Mouse (Mus musculus) forebrain, embryonic 14.5 days (tissue): ENCODE results near the gene Vstm4. TPM values are rescaled to one million over a fixed set of nuclear protein-coding genes. Genes with fewer than 3 reads are reported as not detected.
A peak's percentile ranks its signal among the peaks of the same experiment; 100 is the strongest.

ENCODE experiments used
- ATAC-seq: fragments of 200-750 bp; cut with Nextera tagmentation; 2 replicates; pipeline ENCODE4 v1.8.0; 2017; ENCODE audit warnings: mild to moderate bottlenecking, moderate library complexity
- DNase-seq: peaks from one replicate; pipeline ENCODE4 v3.0.0-alpha.2; 2015; ENCODE audit warnings: low spot score
- H3K27ac ChIP-seq: fragments of 300-500 bp; sonication (generic); 2 replicates; pipeline ENCODE4 v1.5.1; 2014; ENCODE audit warnings: low read depth, mild to moderate bottlenecking, control low read depth, low read length, moderate library complexity
- H3K27me3 ChIP-seq: fragments of 300-500 bp; sonication (generic); replicated peaks from 2 replicates; pipeline ENCODE4 v1.6.1; 2014; ENCODE audit warnings: low read length, control low read depth, mixed read lengths; ENCODE audit not compliant: control insufficient read depth, insufficient read depth
- H3K36me3 ChIP-seq: fragments of 300-500 bp; sonication (generic); 2 replicates; pipeline ENCODE4 v1.6.1; 2014; ENCODE audit warnings: low read length, control low read depth; ENCODE audit not compliant: control insufficient read depth, insufficient read depth
- H3K4me1 ChIP-seq: fragments of 300-500 bp; sonication (generic); 2 replicates; pipeline ENCODE4 v1.6.1; 2014; ENCODE audit warnings: antibody characterized with exemption, low read length, control low read depth; ENCODE audit not compliant: control insufficient read depth, insufficient read depth
- H3K4me2 ChIP-seq: fragments of 300-500 bp; sonication (generic); 2 replicates; pipeline ENCODE4 v1.6.1; 2014; ENCODE audit warnings: mild to moderate bottlenecking, control low read depth, low read length
- H3K4me3 ChIP-seq: fragments of 300-500 bp; sonication (generic); 2 replicates; pipeline ENCODE4 v1.5.1; 2014; ENCODE audit warnings: low read depth, low read length, control low read depth
- H3K9ac ChIP-seq: fragments of 300-500 bp; sonication (generic); 2 replicates; pipeline ENCODE4 v1.6.1; 2014; ENCODE audit warnings: mild to moderate bottlenecking, low read length, control low read depth, moderate library complexity
- H3K9me3 ChIP-seq: fragments of 300-500 bp; sonication (generic); replicated peaks from 2 replicates; pipeline ENCODE4 v1.6.1; 2016; ENCODE audit warnings: low read length, control low read depth, mixed read lengths; ENCODE audit not compliant: control insufficient read depth
- WGBS: fragments of 180-500 bp; shearing (Covaris S2); extraction: QIAGEN DNeasy Blood & Tissue Kit; methylation state at CpG from one replicate; pipeline ENCODE4 v1.1.7; 2014; 5-methylcytosine and 5-hydroxymethylcytosine counted together
- polyA plus RNA-seq: library from polyadenylated mRNA; unstranded; fragments of >200 nt; fragmentation: Nextera tagmentation; extraction: Ambion mirVana; gene quantifications from 2 replicates; pipeline ENCODE4 v1.2.1, GENCODE M21; 2014

The Vstm4 gene
- polyA plus RNA-seq, 1 experiment from 2014 or later = 6.0 TPM

DNA sequence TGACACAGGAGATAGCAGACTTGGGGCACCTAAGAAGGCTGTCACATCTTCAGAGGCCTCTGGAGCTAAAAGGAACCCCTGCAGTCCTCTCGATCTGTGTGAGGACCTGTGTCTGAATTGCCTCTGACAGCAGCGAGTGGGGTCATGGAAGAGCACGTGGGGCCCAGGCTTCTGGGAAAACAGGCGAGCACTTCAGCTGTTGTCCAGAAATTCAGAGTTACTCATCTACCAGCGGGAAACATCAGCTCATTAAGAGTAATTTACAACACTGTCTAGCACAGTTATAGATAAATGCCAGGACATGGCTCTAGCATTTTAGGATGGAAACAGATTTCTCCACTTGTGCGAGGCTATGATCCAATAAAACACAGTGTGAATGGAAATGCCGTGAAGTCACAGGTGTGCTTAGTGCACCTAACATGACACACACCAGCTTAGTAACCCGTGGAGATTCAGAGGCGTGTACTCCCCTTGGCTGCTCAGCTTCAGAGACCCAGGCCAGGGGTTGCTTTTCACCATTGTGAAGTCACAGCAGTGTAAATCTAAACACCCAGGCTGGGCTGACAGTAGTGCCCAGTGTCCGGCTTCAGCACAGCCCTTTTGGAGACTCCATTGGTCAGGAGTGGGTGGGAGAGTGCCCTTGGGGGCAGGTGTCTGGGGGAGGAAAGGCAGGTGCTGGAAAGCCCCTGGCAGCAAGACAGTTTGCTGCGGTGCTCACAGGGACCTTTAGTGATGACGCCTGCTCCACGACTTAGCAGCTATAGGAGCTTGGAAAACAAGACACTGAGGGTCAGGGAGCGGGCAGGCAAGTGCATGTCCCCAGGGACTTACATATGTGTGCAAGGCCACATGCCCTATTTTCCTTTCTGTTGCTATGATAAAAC, 32.0 kb upstream of the Vstm4 start:
- H3K4me1 ChIP-seq = no peaks in the 10 kb centered on the region
- no peak overlapping the region for H3K4me2 ChIP-seq
- no peak overlapping the region for H3K4me3 ChIP-seq
- no peak for ATAC-seq
- H3K9me3 ChIP-seq = no peaks in the 10 kb centered on the region
- DNase-seq = no peak
- 70% methylated on average over 14 of the region's 14 CpGs for WGBS
- no peaks in the 10 kb centered on the region for H3K36me3 ChIP-seq
- no peak overlapping the region for H3K27ac ChIP-seq
- no peaks in the 10 kb centered on the region for H3K27me3 ChIP-seq
- H3K9ac ChIP-seq = no peak overlapping the region

DNA sequence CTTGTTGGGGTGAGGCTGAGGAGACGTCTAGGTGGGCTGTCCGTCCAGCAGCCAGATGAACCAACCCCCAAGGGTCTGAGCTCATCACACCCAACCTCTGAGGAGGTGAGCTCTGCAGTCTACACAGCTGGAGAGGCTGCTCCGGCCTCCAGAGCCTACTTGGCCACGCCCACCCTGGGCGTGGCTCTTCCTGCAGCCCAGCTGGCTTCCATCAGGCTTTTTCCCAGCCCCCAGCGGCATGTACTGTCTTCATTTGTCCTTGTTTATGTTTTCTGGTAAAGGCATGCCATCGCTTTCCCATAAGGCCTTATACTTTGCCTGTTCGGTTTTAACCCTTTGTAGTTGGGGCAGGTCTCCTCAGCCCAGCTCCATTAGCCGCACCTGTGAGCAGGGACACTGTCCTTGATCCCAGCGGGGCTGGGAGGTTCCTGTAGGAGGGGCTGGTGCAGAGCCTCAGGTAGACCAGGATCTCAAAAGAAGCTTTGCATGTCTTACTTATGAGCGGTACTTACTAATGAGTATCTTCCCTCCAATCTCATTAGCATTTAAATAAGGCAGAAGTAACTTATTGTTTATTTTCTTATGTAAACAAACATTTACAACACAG, 31.0 kb upstream of the Vstm4 start:
- H3K27ac ChIP-seq = no peak overlapping the region
- no peaks in the 10 kb centered on the region for H3K4me1 ChIP-seq
- 8% methylated on average over 11 of the region's 11 CpGs for WGBS
- no peaks in the 10 kb centered on the region for H3K27me3 ChIP-seq
- H3K36me3 ChIP-seq = no peaks in the 10 kb centered on the region
- DNase-seq (peak; percentile 54), ATAC-seq (no peak)
- no peak overlapping the region for H3K4me2 ChIP-seq
- H3K4me3 ChIP-seq = no peak overlapping the region
- no peaks in the 10 kb centered on the region for H3K9me3 ChIP-seq
- H3K9ac ChIP-seq = no peak overlapping the region

- Histone ChIP-seq H3K4me2 (no peak overlapping the region), H3K4me1 (no peaks in the 10 kb centered on the region), H3K9me3 (no peaks in the 10 kb centered on the region), H3K27me3 (no peaks in the 10 kb centered on the region), H3K4me3 (no peak overlapping the region), H3K27ac (no peak overlapping the region), H3K9ac (no peak overlapping the region), H3K36me3 (no peaks in the 10 kb centered on the region)
- DNase-seq (no peak), ATAC-seq (no peak)
- 71% methylated on average over 4 of the region's 4 CpGs for WGBS
Measured at GRCm38 (mm10) chr14:32827165-32827564, 29.4 kb upstream of the Vstm4 start.

DNA sequence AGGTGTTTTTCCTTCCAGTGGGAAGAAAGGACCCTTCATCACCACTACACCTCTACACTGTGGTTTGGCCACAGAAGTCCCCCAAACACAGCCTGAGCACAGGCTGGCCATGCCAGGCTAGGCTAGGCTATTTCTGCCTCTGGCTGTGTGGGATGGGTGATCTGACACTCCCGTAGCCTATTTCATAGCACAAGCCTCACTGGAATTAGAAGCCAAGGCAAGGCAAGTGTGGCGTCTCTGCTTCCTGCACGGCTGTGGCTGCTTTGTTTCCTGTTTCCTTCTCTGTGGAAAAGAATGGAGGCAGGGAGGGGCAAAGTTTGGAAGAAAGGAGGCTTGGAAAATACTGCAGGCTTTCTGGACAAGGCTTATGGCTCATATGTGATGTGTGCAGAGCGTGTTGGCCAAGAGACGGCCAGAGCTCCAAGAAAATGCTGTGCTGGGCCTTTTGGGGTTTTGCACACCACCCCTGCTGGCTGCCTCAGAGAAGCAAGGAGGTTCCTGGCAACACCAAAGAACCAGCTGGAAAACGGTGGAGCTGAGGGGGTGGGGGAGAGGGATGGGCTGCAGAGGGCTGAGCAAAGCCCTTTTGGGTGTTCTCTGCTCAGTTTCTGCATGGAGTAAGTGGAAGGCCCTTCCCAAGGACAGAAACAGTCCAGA, 28.4 kb upstream of the Vstm4 start:
- Histone ChIP-seq H3K9ac (no peak overlapping the region), H3K4me3 (no peak overlapping the region), H3K9me3 (no peaks in the 10 kb centered on the region), H3K4me2 (no peak overlapping the region), H3K27me3 (no peaks in the 10 kb centered on the region), H3K27ac (no peak overlapping the region), H3K36me3 (no peaks in the 10 kb centered on the region), H3K4me1 (no peaks in the 10 kb centered on the region)
- WGBS = 55% methylated on average over 6 of the region's 6 CpGs
- DNase-seq (no peak), ATAC-seq (no peak)

DNA sequence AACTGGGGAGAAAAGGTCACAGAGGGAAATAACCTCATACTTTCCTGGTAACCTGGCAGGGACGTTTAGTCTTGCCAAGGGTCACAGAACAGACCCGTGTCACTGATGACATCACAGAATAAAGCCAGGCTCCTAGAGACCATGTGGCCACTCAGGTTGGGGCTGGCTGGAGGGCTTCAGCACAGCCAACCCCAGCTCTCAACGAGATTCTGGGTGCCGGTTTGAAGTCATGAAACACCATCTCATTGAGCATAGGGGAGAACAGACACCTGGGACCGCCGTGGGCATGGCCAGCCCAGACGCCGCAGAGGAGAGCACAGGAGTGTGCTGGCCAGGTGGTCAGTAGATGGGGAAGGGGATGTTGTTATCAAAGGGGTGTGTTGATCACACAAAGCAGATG, 22.7 kb upstream of the Vstm4 start, which contains the start of gene Fam170b:
Fam170b (plus strand) TSS at position 116 of the 400 bp plus-strand sequence.
- Histone ChIP-seq H3K9ac (no peak within 1 kb of the TSS), H3K4me2 (no peak within 1 kb of the TSS), H3K36me3 (no peaks in the 10 kb centered on the region), H3K4me3 (no peak within 1 kb of the TSS), H3K27me3 (no peaks in the 10 kb centered on the region), H3K4me1 (no peaks in the 10 kb centered on the region), H3K27ac (no peak within 1 kb of the TSS), H3K9me3 (no peaks in the 10 kb centered on the region)
- ATAC-seq (no peak), DNase-seq (no peak)
- 85% methylated on average over 8 of the region's 8 CpGs for WGBS

- ATAC-seq (no peak), DNase-seq (no peak)
- Histone ChIP-seq H3K4me1 (no peaks in the 10 kb centered on the region), H3K4me3 (no peak overlapping the region), H3K27me3 (no peaks in the 10 kb centered on the region), H3K4me2 (no peak overlapping the region), H3K36me3 (no peaks in the 10 kb centered on the region), H3K9me3 (no peaks in the 10 kb centered on the region), H3K9ac (no peak overlapping the region), H3K27ac (no peak overlapping the region)
- 92% methylated on average over 14 of the region's 14 CpGs for WGBS
Measured at GRCm38 (mm10) chr14:32835181-32835580, 21.4 kb upstream of the Vstm4 start.

DNA sequence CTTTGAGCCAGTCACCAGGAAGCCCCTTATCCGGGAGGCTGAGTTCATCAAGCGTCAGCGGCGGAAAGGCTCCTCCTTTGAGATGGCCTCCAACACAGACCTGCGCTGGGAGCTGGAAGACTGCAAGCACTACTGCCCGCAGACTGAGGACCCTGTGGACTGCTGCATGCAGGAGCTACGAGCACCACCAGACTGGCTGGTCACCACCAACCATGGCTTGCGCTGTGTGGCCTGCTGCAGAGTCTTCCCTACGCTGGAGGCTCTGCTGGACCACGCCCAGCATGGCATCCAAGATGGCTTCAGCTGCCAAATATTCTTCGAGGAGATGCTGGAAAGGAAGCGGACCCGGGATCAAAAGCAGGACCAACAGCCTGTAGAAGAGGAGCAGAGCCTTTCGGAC, 21.0 kb upstream of the Vstm4 start:
- WGBS = 91% methylated on average over 14 of the region's 14 CpGs
- H3K4me3 ChIP-seq = no peak overlapping the region

GRCm38 (mm10) chr14:32836191-32836590, 20.4 kb upstream of the Vstm4 start:
- H3K4me1 ChIP-seq = no peaks in the 10 kb centered on the region
- H3K9me3 ChIP-seq = no peaks in the 10 kb centered on the region
- 89% methylated on average over 11 of the region's 11 CpGs for WGBS
- no peaks in the 10 kb centered on the region for H3K27me3 ChIP-seq
- ATAC-seq = no peak
- H3K4me2 ChIP-seq = no peak overlapping the region
- no peak for DNase-seq
- no peaks in the 10 kb centered on the region for H3K36me3 ChIP-seq
- H3K9ac ChIP-seq = no peak overlapping the region
- H3K4me3 ChIP-seq = no peak overlapping the region
- no peak overlapping the region for H3K27ac ChIP-seq

More for the DNA sequence above, 21.0 kb upstream of the Vstm4 start:
- DNase-seq (no peak), ATAC-seq (no peak)
- no peaks in the 10 kb centered on the region for H3K4me1 ChIP-seq
- no peak overlapping the region for H3K27ac ChIP-seq
- no peaks in the 10 kb centered on the region for H3K9me3 ChIP-seq
- no peaks in the 10 kb centered on the region for H3K36me3 ChIP-seq
- no peak overlapping the region for H3K4me2 ChIP-seq
- H3K27me3 ChIP-seq = no peaks in the 10 kb centered on the region
- no peak overlapping the region for H3K9ac ChIP-seq

DNA sequence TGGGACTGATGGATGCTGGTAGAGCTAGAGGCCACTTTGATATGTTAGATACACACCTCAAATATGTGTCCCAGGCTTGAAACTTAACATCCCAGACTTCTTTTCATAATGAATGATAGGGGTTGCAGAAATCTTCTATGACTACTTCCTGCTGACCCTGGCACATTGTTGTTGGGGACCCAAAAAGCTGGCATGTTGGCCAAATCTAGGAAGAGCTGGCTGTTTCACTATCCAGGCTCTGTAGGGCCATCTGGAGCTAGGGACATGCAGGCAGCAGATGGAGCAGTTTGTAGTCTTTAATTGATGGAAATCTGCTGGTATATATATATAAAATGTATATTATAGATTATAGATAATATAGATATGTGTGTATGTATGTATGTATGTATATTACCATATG, 14.5 kb upstream of the Vstm4 start:
- no peak overlapping the region for H3K4me3 ChIP-seq
- H3K36me3 ChIP-seq = no peaks in the 10 kb centered on the region
- H3K4me1 ChIP-seq = no peaks in the 10 kb centered on the region
- H3K27ac ChIP-seq = no peak overlapping the region
- no peaks in the 10 kb centered on the region for H3K9me3 ChIP-seq
- DNase-seq (no peak), ATAC-seq (no peak)
- H3K27me3 ChIP-seq = no peaks in the 10 kb centered on the region
- H3K9ac ChIP-seq = no peak overlapping the region
- no peak overlapping the region for H3K4me2 ChIP-seq
